Mouse (Mus musculus): Measurements from ENCODE around the gene Vapb.

DNA sequence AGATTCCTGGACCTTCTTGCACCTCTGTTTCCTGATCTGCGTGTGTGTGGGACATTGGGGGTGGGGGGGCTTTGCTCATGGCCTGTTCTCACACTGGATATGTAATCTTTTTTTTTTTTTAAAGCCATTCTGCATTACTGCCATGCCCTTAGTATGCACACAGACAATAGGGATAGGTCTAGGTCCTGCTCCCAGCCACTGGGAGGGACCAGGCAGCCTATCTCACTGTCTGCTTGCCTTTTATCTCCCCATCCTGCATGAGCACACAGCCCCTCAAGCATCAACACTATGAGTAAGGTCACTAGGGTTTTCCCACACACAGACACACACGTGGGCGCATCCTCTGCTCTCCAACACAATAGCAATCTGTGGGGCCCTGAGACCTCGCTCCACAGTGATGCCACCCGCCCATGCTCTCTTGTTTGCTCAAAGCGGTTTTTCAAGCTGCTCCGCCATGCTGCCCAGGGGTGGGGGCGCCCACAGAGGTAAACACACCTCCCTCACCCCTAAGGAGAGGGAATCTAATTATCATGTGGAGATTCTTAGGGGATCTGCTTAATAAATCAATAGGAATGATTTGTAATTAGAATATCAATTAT is 22.6 kb upstream of the Vapb start:
- TF ChIP-seq CTCF (conservative IDR thresholded peaks at IDR 0.05; ENCODE audit: low read length) (no peak), NANOG (IDR thresholded peaks at IDR 0.05; ENCODE audit: borderline replicate concordance, low read length) (no peak), POU5F1 (IDR thresholded peaks at IDR 0.05; ENCODE audit: borderline replicate concordance, low read length) (no peak)

Measured in E14TG2a.4 (cell line).